Mouse (Mus musculus) spleen, postnatal 36 days (tissue): Measurements from ENCODE around the gene Gcnt3.
A peak's percentile ranks its signal among the peaks of the same experiment; 100 is the strongest.
"Not testable (repeated sequence)": the region's sequence is repeated elsewhere in the genome, so short reads cannot be mapped to it uniquely, and the experiment has no call there.

Experiments
- DNase-seq, 2 experiments: peaks; one replicate each; pipeline ENCODE4 v3.0.0; 2022; ENCODE audit warnings: low spot score in 2 of 2, mixed read lengths in 1 of 2

Gcnt3 gene

GRCm38 (mm10) chr9:70042935-70043334 is 5.0 kb upstream of the Gcnt3 start:
- DNase-seq = no peak

GRCm38 (mm10) chr9:70042137-70042536 is 4.2 kb upstream of the Gcnt3 start:
- DNase-seq = no peak

GRCm38 (mm10) chr9:70040570-70040969 is 2.7 kb upstream of the Gcnt3 start:
- DNase-seq = no peak

GRCm38 (mm10) chr9:70039597-70040385 is 1.9 kb upstream of the Gcnt3 start:
- DNase-seq = no peak

GRCm38 (mm10) chr9:70036646-70037045 is 1.2 kb downstream of the Gcnt3 start:
- DNase-seq = no peak

DNA sequence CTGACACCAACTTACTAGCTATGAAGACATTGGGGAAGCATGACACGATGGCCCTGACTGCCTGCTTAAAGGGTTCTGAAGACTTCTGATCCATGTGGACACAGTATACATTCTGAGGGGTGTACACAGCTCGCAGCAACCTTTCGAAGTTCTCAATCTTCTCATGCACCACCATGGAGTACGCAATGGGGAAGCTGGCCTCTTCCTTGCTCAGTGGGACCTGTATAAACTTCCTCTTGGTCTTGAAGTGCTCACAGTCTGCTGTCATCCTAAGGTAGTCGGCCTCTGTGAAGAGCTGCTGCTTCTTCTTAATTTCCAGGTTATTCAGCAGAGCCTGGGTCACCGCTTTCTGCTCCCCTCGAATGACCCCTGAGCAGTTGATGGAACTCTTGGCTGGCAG is 3.2 kb downstream of the Gcnt3 start:
- no peak for DNase-seq

DNA sequence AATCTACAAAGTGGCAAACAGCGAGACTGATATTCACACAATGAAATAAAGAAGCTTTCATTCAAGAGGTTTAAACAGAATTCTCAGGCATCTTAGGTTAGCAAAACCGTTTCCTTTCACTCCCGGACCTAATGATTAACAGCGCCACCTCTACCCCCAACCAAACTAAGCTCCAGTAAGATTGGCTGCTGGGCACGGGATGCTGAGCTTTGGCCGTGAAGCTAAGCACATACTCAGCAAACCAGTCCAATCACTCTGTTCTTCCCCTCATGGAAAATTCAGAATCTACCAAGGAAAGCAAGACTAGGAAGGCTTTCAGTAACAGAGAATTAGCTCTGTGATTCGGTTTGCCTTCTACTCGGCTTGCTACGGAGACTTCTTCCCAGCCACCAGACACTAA is 4.8 kb downstream of the Gcnt3 start:
- DNase-seq = no peak

- DNase-seq = no peak
These were observed 5.7 kb downstream of the Gcnt3 start for GRCm38 (mm10) chr9:70032167-70032566.

DNA sequence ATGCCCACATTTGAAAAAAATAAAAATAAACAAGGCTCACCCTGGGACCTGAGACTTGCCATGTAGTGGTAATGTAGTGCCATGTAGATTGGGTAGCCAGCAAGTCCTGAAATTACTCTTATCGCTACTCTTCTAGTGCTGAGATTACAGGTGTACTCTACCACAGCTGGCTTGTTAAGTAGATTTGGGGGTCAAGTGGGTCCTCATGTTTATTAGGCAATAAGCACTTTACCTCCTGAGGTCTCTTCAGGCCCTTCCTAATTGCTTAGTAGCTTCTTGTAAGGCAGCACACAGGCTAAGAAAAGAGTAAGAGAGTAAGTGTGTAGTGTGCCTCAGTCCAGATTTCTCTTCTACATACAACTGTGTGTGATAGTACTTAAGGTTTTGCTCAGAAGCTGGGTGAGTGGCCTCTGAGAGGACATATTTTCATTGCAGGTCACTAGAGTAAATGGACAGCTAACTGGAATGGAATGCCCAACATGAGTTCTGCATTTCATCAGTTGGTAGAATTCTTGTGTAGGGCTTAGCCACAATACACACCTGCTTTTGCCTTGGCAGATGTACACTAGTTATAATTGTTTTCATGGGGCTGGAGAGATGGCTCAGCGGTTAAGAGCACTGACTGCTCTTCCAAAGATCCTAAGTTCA is 12.4 kb downstream of the Gcnt3 start:
- DNase-seq = no peak

DNA sequence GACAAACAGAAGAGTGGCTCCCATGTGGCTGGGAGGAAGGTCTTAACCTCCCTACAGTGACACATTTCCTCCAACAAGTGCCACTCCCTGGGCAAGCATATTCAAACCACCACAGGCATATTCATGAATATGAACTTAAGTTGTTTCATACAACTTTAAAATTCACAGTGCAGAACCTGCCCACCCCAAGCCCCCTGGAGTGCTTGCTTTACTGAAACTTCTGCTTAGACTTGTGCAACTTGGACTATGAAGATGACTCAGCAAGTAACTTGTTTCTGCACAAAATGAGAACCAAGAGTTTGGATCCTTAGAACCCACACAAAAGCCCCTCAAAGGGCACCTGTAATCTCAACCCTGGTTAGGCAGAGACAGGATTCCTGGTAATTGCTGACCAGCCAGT is 13.2 kb downstream of the Gcnt3 start:
- DNase-seq = no peak

DNA sequence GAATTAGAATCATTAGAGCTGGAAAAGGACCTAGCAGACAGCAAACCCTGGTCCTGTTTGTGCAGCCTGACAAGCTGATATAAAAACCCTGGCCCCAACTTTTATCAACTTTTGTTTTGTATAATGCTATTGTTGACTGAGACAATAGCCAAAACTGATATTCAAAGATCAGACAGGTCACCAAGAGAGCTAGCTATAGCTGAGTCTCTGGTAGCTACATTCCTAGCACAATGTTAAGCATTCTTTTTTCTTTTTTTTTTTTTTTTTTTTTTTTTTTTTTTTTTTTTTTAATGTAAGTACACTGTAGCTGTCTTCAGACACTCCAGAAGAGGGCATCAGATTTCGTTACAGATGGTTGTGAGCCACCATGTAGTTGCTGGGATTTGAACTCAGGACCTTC is 14.3 kb downstream of the Gcnt3 start:
- not testable (repeated sequence) for DNase-seq

- no peak for DNase-seq
These were observed 15.8 kb downstream of the Gcnt3 start for GRCm38 (mm10) chr9:70022083-70022482.

DNA sequence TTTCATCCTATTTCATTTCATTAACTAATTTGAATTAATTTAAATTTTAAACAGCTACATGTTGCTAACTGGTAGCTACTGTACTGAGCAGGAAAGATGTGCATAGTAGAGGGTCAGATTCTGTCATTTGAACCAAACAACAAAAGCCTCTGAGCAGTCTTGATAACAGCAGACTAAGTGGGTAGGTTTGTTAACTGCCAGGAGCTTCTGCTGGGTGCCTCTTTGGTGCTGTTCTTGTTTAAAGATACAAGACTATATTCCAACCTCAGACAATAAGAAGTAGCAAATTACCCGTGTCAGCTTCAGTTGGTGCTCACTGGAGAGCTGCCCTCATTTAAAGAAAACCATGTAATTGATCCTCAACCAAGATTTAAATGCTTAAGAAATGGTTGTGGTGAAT is 16.3 kb downstream of the Gcnt3 start:
- DNase-seq = no peak

GRCm38 (mm10) chr9:70018879-70019278 is 19.0 kb downstream of the Gcnt3 start:
- DNase-seq = no peak

DNA sequence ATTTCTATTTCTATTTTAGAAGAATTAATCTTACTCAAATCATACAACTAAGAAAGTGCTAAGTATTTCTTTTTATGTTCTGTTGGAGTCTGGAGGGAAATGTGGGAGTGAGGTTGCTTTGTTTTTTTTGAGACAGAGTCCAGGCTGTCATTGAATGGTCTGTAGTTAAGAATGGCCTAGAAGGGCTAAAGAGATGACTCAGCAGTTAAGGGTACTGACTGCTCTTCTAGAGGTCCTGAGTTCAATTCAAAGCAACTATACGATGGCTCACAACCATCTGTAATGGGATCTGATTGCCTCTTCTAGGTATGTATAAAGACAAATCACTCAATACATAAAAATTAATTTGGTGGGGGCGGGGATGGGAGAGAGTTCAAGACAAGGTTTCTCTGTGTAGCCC is 22.3 kb downstream of the Gcnt3 start:
- no peak for DNase-seq

DNA sequence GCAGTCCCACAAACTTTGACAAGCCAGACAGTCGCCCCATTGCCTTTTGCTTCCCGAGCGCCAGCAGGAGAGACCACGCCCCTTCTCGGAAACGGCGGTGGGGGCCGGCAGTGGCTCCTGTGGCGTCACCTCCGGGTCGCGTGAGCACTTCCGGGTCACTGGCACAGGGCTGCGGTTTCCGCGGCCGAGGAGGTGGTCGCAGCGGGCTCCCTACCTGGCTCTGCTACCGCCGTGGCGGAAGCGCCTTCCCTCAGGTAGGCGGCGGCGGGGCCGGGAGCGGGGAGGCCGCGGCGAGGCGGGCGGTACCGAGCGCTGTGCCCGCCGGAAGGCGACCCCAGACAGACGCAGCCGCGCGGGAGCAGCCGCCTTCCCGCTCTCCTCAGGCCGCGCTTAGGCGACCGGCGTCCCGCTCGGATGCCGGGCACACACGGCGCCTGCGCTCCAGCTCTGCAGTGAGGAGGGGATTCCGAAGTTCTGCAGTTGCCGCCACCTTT is 25.4 kb downstream of the Gcnt3 start, which contains the start of gene Gtf2a2:
Gtf2a2 (plus strand) TSS at position 143 of the 494 bp plus-strand sequence.
- peak; percentile 91 for DNase-seq

DNA sequence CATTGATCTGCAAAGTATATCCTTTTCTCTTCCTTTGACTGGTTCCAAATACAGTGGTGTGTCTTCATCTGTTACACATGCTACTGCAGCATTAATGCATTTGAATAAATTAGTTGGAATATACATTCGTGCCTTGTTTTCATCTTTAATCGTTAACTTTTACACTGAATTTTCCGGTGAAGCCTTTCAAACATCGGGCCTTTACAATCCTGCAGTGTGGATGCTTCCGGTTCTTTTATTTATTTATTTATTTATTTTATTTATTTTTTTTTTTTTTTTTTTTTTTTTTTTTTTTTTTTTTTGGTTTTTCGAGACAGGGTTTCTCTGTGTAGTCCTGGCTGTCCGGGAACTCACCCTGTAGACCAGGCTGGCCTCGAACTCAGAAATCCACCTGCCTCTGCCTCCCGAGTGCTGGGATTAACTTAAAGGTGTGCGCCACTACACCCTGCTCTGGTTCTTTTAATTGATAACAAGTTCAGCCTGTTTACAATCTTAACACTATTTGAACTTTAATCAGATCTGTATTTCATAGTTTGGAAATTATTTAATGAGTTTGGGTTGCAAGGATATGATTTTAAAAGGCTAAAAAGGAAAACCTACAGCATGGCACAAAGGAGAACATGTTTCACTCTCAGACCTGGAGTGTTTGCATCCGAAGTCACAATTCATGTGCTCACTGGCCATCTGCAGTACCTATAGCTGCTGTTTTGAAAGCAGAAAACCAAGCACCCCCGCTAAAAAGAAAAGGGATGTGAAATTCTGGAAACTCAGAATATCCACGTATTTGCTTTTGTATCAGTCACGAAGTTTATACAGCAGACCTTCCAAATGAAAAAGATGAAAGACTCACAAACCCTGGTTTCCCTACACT is 26.1 kb downstream of the Gcnt3 start:
- no peak for DNase-seq

DNA sequence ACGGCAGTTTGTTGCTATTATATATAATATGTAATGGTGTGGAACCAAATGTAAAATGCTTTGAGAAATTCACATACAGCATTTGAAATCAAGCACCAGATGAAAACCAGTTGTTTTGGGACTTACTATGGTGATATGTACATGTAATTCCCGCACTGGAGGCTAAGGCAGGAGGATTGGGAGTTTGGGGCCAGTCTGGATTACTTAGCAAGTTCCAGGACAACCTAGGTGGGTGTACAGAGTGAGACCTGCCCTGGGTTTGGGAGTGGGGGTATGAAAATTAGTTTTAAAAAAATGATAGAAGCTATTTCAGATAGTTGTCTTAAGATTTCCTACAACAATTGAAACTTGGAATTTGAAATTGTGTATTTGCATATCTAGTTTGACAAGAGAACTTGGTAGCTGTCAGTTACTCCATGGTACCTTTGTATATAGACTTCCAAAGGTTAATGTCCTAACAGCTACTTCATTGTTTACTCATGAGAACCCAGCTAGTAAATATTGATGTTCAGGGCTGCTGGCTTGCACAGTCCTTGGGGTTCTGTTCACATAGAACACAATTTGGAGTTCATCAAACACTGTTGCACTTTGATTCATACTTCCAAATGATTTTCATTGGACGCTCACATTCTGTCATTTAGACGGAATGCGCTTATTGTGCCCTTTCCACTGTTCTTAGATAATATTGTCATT is 27.0 kb downstream of the Gcnt3 start:
- no peak for DNase-seq

DNA sequence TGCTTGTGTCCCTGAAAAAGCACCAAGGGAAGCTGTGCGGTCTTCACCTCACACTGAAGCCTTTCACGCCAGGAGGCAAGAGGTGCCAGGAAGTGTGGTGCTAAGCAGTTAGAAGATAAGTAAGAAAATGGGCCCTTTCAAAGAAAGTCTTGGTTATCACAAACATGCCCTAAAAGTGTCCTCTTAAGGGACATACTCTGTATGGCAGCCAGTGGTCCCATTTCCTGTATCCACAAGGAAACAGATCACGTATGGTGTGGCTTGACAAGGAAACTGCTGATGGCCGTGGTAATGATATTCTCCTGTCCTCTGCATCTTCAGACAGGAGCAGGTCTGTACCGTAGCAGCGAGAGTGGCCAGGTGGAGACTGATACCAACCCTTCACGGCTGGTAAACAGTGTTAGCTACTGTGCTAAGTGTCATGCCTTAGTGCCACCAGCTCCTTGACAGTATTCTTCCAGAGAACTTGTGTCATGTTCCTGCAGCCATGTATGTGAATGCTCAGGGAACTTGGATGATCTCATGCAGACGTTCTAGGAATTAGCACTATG is 28.1 kb downstream of the Gcnt3 start:
- no peak for DNase-seq

DNA sequence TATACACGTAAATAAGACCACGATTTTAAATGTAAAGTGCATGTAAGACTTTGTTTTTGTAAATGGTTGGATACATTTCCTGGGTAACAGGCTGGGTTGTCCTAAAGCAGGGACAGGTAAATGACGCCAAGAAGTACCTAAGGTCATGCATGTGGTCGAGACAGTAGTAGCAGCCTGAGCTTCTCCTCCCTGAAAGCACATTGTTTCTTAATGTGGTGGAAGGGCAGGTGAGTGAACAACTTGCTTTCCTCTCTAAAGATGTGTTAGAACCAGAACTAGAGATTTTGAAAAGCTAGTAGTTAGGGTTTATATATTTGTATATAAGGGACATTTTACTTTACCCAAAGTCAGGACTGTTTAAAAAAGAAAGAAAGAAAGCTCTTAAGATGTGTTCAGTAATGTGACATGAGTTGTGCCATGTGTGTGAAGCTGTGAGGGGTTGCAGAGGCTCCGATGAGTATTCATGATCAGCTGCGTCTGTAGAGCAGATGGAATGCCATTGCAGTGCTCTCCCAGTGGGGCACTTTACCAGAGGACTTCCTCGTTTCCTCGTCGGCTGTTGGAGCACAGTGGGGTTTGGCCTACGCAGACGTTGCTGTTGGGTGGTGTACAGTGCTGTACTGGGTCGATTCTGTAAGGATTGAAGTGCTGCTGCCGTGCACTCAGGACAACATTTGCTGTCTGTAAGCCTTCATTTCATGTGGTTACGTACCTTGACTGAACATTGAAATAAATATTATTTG is 30.2 kb downstream of the Gcnt3 start:
- no peak for DNase-seq

GRCm38 (mm10) chr9:70006984-70007383 is 30.9 kb downstream of the Gcnt3 start:
- DNase-seq = no peak
